Mouse (Mus musculus) myocyte (in vitro differentiated cells): Measurements from ENCODE around the gene Necab2. TPM values are rescaled to one million over a fixed set of nuclear protein-coding genes. Genes with fewer than 3 reads are reported as not detected.

Experiments used
- H3K27me3 ChIP-seq: one replicate; pipeline ENCODE4 v1.6.1; 2011; ENCODE audit not compliant: control insufficient read depth, insufficient read depth, insufficient read length
- H3K36me3 ChIP-seq: one replicate; pipeline ENCODE4 v1.6.1; 2011; ENCODE audit not compliant: control insufficient read depth, insufficient read depth
- H3K4me2 ChIP-seq: one replicate; pipeline ENCODE4 v1.6.1; 2011; ENCODE audit warnings: low read depth, control low read depth
- H3K4me3 ChIP-seq: one replicate; pipeline ENCODE4 v1.5.1; 2011; ENCODE audit warnings: mild to moderate bottlenecking, control low read depth, moderate library complexity
- H3K79me2 ChIP-seq: one replicate; pipeline ENCODE4 v1.6.1; 2011; ENCODE audit not compliant: control insufficient read depth, insufficient read depth
- H3ac ChIP-seq: one replicate; pipeline ENCODE4 v1.6.1; 2011; ENCODE audit not compliant: control insufficient read depth, insufficient read length
- CEBPB ChIP-seq: IDR thresholded peaks from 2 replicates; pipeline ENCODE4 v1.6.1; 2011; ENCODE audit warnings: mild to moderate bottlenecking, moderate library complexity; ENCODE audit not compliant: poor library complexity, insufficient read depth, severe bottlenecking
- E2F4 ChIP-seq: IDR thresholded peaks from one replicate; pipeline ENCODE4 v1.6.1; 2011; ENCODE audit warnings: mild to moderate bottlenecking, control low read depth, moderate library complexity; ENCODE audit not compliant: insufficient read depth
- MAX ChIP-seq: IDR thresholded peaks from one replicate; pipeline ENCODE4 v1.6.1; 2011; ENCODE audit warnings: low read depth, mild to moderate bottlenecking, control low read depth
- MYOD1 ChIP-seq, 3 experiments: IDR thresholded peaks; one replicate each; pipeline ENCODE4 v1.6.1; 2011; ENCODE audit warnings: control low read depth in 2 of 3, low read depth in 2 of 3, mild to moderate bottlenecking in 2 of 3, moderate library complexity in 1 of 3; ENCODE audit not compliant: insufficient read length in 2 of 3, control insufficient read depth in 1 of 3
- MYOG ChIP-seq, 3 experiments: IDR thresholded peaks; one replicate each; pipeline ENCODE4 v1.6.1; 2011; ENCODE audit warnings: control low read depth in 2 of 3, low read depth in 2 of 3, mild to moderate bottlenecking in 2 of 3; ENCODE audit not compliant: insufficient read length in 2 of 3, control insufficient read depth in 1 of 3, insufficient read depth in 1 of 3
- POLR2A ChIP-seq: IDR thresholded peaks from one replicate; pipeline ENCODE4 v1.6.1; 2011; ENCODE audit warnings: low read depth, mild to moderate bottlenecking, control low read depth, moderate library complexity; ENCODE audit not compliant: insufficient read length
- POLR2AphosphoS2 ChIP-seq: IDR thresholded peaks from one replicate; pipeline ENCODE4 v1.6.1; 2011; ENCODE audit warnings: low read depth, control low read depth; ENCODE audit not compliant: insufficient read length
- REST ChIP-seq: IDR thresholded peaks from one replicate; pipeline ENCODE4 v1.6.1; 2011; ENCODE audit warnings: mild to moderate bottlenecking, control low read depth, moderate library complexity; ENCODE audit not compliant: insufficient read depth, insufficient read length
- SRF ChIP-seq: IDR thresholded peaks from one replicate; pipeline ENCODE4 v1.6.1; 2011; ENCODE audit warnings: low read depth; ENCODE audit not compliant: control insufficient read depth, insufficient read length
- TCF12 ChIP-seq: IDR thresholded peaks from one replicate; pipeline ENCODE4 v1.6.1; 2011; ENCODE audit warnings: mild to moderate bottlenecking, control low read depth; ENCODE audit not compliant: poor library complexity, insufficient read depth, severe bottlenecking
- TCF3 ChIP-seq: IDR thresholded peaks from one replicate; pipeline ENCODE4 v1.6.1; 2011; ENCODE audit warnings: low read depth, control low read depth; ENCODE audit not compliant: insufficient read length
- USF1 ChIP-seq: IDR thresholded peaks from one replicate; pipeline ENCODE4 v1.6.1; 2011; ENCODE audit warnings: low read depth, mild to moderate bottlenecking, control low read depth, moderate library complexity
- polyA plus RNA-seq: library from polyadenylated mRNA; unstranded; fragments of >200 nt; fragmentation: generic; extraction: Trizol; gene quantifications from one replicate; pipeline ENCODE4 v1.2.1, GENCODE M21; 2012; ENCODE audit warnings: missing spikeins

The Necab2 gene
- polyA plus RNA-seq, result not detected

DNA sequence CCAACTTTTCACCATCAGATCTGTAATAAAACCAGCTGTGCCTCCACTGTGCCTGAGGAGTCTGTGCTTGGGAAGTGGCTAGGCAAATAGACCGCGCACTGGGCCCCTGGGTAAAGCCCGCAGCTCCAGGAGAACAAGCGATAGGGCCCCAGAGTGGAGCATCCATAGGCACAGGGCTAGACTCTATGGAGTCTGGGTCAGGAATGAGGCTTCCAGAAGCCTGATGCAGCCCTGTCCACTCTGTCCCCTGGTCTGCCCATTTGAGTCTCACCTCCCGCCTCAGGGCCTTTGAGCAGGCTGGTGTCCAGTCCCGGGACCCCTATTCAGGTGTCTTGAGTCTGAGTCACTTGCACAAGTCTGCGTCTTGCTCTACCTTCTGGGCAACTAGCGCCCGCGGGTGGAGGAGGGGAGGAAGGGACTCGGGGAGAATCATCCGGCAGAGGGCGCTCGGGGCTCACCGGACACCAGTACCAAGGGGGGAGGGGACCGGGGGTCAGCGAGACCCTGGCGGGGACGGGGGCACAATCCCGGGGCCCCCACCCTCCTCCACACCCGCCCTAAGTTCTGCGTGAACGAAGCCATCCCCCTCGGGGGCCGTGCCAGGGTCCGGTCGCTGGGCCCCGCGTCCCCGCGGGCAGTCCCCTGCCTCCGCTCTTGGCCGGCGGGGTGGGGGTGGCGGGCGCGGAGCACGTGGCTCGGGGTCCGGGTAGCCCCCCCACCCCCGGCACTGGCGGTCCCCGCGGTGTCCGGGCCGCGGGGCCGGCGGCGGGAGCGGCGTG is at the start of gene Necab2:
Gene Necab2 (plus strand): TSS at position 509 of the 779 bp plus-strand sequence.
- H3K4me3 ChIP-seq, result no peak within 1 kb of the TSS
- H3K27me3 ChIP-seq, result no peaks in the 10 kb centered on the region
- H3K79me2 ChIP-seq, result no peaks in the 10 kb centered on the region
- H3K36me3 ChIP-seq, result peaks cover 16% of the 10 kb centered on the region
- TF ChIP-seq MYOD1 (IDR thresholded peaks at IDR 0.05; ENCODE audit: control insufficient read depth in 1 of 3, insufficient read length in 2 of 3, low read depth in 2 of 3), result no peak
- peak; percentile 8 for TF ChIP-seq POLR2AphosphoS2
- no peak for TF ChIP-seq MYOG (IDR thresholded peaks at IDR 0.05; ENCODE audit: control insufficient read depth in 1 of 3, insufficient read depth in 1 of 3, insufficient read length in 2 of 3, low read depth in 2 of 3)
- no peak within 1 kb of the TSS for H3ac ChIP-seq
- H3K4me2 ChIP-seq, result no peak within 1 kb of the TSS

DNA sequence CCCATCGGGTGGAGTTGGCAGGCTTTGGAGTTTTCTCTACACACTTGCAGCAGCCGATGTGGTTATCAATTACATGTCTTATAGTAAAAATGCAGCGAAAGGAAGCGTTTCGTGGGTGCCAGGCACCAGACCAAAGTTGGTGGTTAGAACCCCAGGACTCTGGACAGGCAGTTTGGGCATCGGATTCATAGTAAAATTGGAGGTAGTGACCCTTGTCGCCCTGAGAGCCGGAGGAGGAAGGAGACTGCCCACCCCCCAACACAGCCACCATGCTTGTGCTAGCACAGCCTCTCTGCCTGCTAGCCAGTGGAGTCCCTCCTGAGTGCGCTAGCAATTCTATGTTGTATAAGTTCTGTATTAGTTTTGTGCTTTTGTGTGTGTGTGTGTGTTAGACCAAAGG is 48.0 kb upstream of the Necab2 start:
- no peaks in the 10 kb centered on the region for H3K36me3 ChIP-seq
- no peak overlapping the region for H3K4me2 ChIP-seq
- no peaks in the 10 kb centered on the region for H3K79me2 ChIP-seq
- no peak overlapping the region for H3K4me3 ChIP-seq
- no peak overlapping the region for H3ac ChIP-seq
- TF ChIP-seq POLR2AphosphoS2, result no peak
- no peak for TF ChIP-seq USF1
- no peaks in the 10 kb centered on the region for H3K27me3 ChIP-seq

DNA sequence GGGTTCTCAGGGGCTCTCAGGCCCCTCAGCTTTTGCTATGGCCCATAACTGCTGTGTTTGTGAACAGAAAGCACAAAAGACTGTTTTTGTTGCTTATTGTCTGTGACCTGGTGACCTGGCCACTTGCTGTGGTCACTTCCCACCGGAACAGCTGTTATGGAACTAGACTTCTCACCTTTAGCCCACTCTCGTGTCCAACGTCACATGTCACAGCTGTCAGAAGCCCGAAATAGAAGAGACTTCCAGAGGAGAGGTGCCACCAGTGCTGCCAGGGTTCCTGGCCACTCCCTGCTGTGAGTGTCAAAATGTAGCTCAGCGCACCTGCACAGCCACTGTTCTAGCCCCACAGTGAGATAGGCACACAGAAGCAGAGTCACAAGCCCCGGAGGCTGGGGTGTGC is 47.3 kb upstream of the Necab2 start:
- H3K36me3 ChIP-seq, result no peaks in the 10 kb centered on the region
- H3K79me2 ChIP-seq, result no peaks in the 10 kb centered on the region
- H3K4me2 ChIP-seq, result peak overlapping the region; percentile 38
- H3K4me3 ChIP-seq, result no peak overlapping the region
- TF ChIP-seq SRF (no peak), CEBPB (no peak), USF1 (no peak), REST (no peak), MYOD1 (IDR thresholded peaks at IDR 0.05; ENCODE audit: control insufficient read depth in 1 of 3, insufficient read length in 2 of 3, low read depth in 2 of 3) (peak in 2 of 3 experiments; percentile 9 to 92), POLR2AphosphoS2 (no peak), MYOG (IDR thresholded peaks at IDR 0.05; ENCODE audit: control insufficient read depth in 1 of 3, insufficient read depth in 1 of 3, insufficient read length in 2 of 3, low read depth in 2 of 3) (peak; percentile 42 to 85 (median 84)), E2F4 (no peak)
- H3K27me3 ChIP-seq, result no peaks in the 10 kb centered on the region
- no peak overlapping the region for H3ac ChIP-seq

DNA sequence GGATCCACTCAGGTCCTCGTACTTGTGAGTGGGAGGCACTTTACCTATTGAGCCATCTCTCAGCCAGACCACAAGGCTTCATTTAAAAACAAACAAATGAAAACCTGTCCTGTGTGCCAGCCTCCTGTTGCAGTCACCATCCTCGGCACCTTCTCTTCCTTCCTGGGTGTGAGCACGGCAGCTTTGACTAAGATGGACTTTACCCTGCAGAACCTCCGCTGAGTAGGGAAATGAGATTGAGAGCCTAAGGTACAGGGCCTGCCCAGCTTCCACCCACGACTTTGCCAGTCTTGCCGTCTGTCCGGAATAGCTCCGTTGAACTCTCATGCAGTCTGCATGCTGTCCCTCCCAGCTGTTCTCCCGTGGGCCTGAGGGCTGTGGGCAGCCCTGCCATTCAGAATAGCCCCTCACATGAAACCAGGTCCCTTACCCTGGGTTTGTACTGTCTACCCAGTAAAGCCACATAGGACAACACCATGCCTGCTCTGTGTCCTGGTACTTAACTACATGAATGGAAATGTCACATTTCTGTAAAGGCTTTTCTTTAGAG is 46.3 kb upstream of the Necab2 start:
- Histone ChIP-seq H3ac (no peak overlapping the region), H3K27me3 (no peaks in the 10 kb centered on the region), H3K79me2 (no peaks in the 10 kb centered on the region), H3K4me3 (no peak overlapping the region), H3K4me2 (peak overlapping the region; percentile 38), H3K36me3 (no peaks in the 10 kb centered on the region)
- peak in 1 of 3 experiments; percentile 62 for TF ChIP-seq MYOG (IDR thresholded peaks at IDR 0.05; ENCODE audit: control insufficient read depth in 1 of 3, insufficient read depth in 1 of 3, insufficient read length in 2 of 3, low read depth in 2 of 3)
- peak in 1 of 3 experiments; percentile 74 for TF ChIP-seq MYOD1 (IDR thresholded peaks at IDR 0.05; ENCODE audit: control insufficient read depth in 1 of 3, insufficient read length in 2 of 3, low read depth in 2 of 3)
- no peak for TF ChIP-seq REST

DNA sequence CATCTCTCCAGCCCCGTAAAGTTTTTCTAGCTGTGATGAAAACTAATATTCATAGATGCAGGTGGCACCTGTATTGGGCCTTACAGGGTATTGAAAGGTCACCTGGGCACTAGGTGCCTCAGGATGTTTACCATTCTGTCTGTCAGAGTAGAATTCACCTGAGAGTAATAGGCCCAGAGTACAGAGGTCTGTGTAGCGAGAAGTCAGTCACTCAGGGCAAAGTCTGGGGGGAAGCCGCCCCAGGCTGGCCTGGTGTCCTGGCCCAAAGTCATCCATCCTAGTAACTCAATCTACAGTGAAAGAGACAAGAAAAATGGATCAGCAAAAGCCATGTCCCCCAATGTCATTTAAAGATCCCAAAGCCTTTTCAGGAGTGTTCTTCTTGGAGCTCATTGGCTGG is 45.6 kb upstream of the Necab2 start:
- no peaks in the 10 kb centered on the region for H3K36me3 ChIP-seq
- TF ChIP-seq CEBPB, result no peak
- TF ChIP-seq E2F4, result no peak
- no peak for TF ChIP-seq POLR2A
- TF ChIP-seq MAX, result no peak
- no peak for TF ChIP-seq MYOD1 (IDR thresholded peaks at IDR 0.05; ENCODE audit: control insufficient read depth in 1 of 3, insufficient read length in 2 of 3, low read depth in 2 of 3)
- no peak for TF ChIP-seq TCF3
- no peak for TF ChIP-seq POLR2AphosphoS2
- no peak for TF ChIP-seq MYOG (IDR thresholded peaks at IDR 0.05; ENCODE audit: control insufficient read depth in 1 of 3, insufficient read depth in 1 of 3, insufficient read length in 2 of 3, low read depth in 2 of 3)
- no peak for TF ChIP-seq REST
- no peak for TF ChIP-seq SRF
- TF ChIP-seq USF1, result no peak
- TF ChIP-seq TCF12, result no peak

More for the DNA sequence above, 45.6 kb upstream of the Necab2 start:
- H3K27me3 ChIP-seq, result no peaks in the 10 kb centered on the region
- no peak overlapping the region for H3K4me2 ChIP-seq
- H3K79me2 ChIP-seq, result no peaks in the 10 kb centered on the region
- no peak overlapping the region for H3ac ChIP-seq
- H3K4me3 ChIP-seq, result no peak overlapping the region
